Mouse (Mus musculus): ENCODE measurements around the gene Sgk1. TPM values are rescaled to one million over a fixed set of nuclear protein-coding genes. Genes with fewer than 3 reads are reported as not detected.
A peak's percentile ranks its signal among the peaks of the same experiment; 100 is the strongest.
"Not testable (repeated sequence)": the region's sequence is repeated elsewhere in the genome, so short reads cannot be mapped to it uniquely, and the experiment has no call there.

Gene Sgk1
- polyA plus RNA-seq, 1 experiment from 2014 or later = 40.2 TPM

DNA sequence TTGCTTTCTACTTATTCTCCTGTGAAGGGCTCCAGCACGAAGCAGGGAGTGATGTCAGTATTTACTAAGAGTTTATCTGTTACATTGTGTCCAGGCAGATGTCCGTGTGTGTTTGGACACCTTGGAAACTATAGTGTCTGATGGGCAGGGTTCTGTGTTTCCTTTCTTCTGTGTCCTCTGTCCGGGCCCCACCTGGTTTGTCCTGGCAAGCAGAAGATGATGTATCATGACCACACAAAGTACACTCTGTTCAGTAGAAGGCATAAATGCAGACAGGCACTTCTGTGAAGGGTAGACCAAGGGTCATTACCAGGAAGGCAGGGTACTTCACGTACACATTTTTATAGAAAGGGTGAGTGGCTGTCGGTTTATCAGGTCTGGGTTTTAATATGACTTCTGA, 122.8 kb downstream of the Sgk1 start:
- no peak overlapping the region for H3K27ac ChIP-seq (replicated peaks; ENCODE audit: low read depth, low read length)
- no peaks in the 10 kb centered on the region for H3K4me1 ChIP-seq (ENCODE audit: control insufficient read depth, insufficient read depth, low read length)
- no peak for DNase-seq (ENCODE audit: low spot score)
- no peak overlapping the region for H3K4me3 ChIP-seq (ENCODE audit: low read depth, low read length)
- no peaks in the 10 kb centered on the region for H3K27me3 ChIP-seq (ENCODE audit: control insufficient read depth, insufficient read depth, low read length)
- no peak overlapping the region for H3K4me2 ChIP-seq (ENCODE audit: low read depth, low read length)
- no peak overlapping the region for H3K9ac ChIP-seq (replicated peaks; ENCODE audit: low read length)
- H3K9me3 ChIP-seq (replicated peaks; ENCODE audit: control insufficient read depth, low read length) = no peaks in the 10 kb centered on the region
- H3K36me3 ChIP-seq (replicated peaks; ENCODE audit: control insufficient read depth, insufficient read depth, low read depth, low read length) = no peaks in the 10 kb centered on the region
- ATAC-seq (replicated peaks; ENCODE audit: insufficient number of reproducible peaks, low FRiP score, low TSS enrichment, low read depth) = no peak
- 84% methylated on average over 5 of the region's 5 CpGs for WGBS

DNA sequence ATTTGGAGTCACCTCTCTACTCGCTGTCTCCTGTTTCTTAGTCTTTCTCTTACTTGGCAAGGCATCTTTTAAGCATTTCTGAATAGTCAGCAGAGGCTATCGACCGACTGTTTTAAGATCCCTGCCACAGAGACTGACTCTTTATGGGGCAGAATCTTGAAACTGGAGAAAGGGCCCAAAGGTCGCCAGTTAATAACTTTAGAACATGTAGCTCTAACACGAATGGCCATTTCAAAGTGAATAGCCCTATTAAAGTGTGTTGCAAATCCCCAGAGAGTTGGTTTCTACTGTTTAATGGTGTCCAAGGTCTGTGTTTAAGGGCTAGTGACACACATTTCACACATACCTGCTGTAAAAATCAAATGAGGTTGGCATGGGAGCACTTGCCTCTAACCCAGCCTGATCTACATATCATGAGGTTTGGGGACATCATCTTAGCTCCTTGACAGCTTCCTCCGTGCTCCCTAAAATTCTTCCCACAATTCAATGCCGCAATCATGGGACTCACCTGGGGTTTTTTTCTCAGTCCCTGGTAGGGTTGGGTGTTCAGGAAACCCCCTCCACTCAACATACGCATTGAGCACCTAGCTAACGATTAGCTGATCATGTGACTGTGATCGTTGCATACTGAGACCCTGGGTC, 125.3 kb downstream of the Sgk1 start:
- Histone ChIP-seq H3K4me1 (ENCODE audit: control insufficient read depth, insufficient read depth, low read length) (no peaks in the 10 kb centered on the region), H3K36me3 (replicated peaks; ENCODE audit: control insufficient read depth, insufficient read depth, low read depth, low read length) (no peaks in the 10 kb centered on the region), H3K27ac (replicated peaks; ENCODE audit: low read depth, low read length) (no peak overlapping the region), H3K4me2 (ENCODE audit: low read depth, low read length) (no peak overlapping the region), H3K27me3 (ENCODE audit: control insufficient read depth, insufficient read depth, low read length) (no peaks in the 10 kb centered on the region), H3K9ac (replicated peaks; ENCODE audit: low read length) (no peak overlapping the region), H3K9me3 (replicated peaks; ENCODE audit: control insufficient read depth, low read length) (no peaks in the 10 kb centered on the region), H3K4me3 (ENCODE audit: low read depth, low read length) (no peak overlapping the region)
- 82% methylated on average over 10 of the region's 10 CpGs for WGBS
- no peak for ATAC-seq (replicated peaks; ENCODE audit: insufficient number of reproducible peaks, low FRiP score, low TSS enrichment, low read depth)
- no peak for DNase-seq (ENCODE audit: low spot score)

DNA sequence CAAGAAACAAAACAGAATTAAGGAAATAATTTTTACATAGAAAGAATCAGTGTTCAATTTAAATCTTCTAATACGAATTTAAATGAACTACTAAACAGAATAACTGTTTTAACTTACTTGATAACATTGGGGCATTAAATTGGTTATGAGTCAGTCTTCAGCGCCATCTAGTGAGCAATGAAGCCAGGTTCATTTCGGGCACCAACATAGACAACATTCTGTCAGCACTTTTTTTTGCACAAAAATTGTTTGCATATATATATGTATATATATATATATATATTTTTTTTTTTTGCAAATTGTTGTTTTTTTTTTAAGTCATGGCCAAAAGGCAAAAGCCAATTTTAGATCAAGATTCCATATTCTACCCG, 125.8 kb downstream of the Sgk1 start:
- WGBS = 41% methylated on average over 4 of the region's 4 CpGs
- H3K27me3 ChIP-seq (ENCODE audit: control insufficient read depth, insufficient read depth, low read length) = no peaks in the 10 kb centered on the region
- no peaks in the 10 kb centered on the region for H3K4me1 ChIP-seq (ENCODE audit: control insufficient read depth, insufficient read depth, low read length)
- H3K9me3 ChIP-seq (replicated peaks; ENCODE audit: control insufficient read depth, low read length) = no peaks in the 10 kb centered on the region
- no peak overlapping the region for H3K4me3 ChIP-seq (ENCODE audit: low read depth, low read length)
- DNase-seq (ENCODE audit: low spot score) = peak; percentile 76
- H3K27ac ChIP-seq (replicated peaks; ENCODE audit: low read depth, low read length) = no peak overlapping the region
- no peak overlapping the region for H3K4me2 ChIP-seq (ENCODE audit: low read depth, low read length)
- no peak for ATAC-seq (replicated peaks; ENCODE audit: insufficient number of reproducible peaks, low FRiP score, low TSS enrichment, low read depth)
- no peak overlapping the region for H3K9ac ChIP-seq (replicated peaks; ENCODE audit: low read length)
- H3K36me3 ChIP-seq (replicated peaks; ENCODE audit: control insufficient read depth, insufficient read depth, low read depth, low read length) = no peaks in the 10 kb centered on the region

DNA sequence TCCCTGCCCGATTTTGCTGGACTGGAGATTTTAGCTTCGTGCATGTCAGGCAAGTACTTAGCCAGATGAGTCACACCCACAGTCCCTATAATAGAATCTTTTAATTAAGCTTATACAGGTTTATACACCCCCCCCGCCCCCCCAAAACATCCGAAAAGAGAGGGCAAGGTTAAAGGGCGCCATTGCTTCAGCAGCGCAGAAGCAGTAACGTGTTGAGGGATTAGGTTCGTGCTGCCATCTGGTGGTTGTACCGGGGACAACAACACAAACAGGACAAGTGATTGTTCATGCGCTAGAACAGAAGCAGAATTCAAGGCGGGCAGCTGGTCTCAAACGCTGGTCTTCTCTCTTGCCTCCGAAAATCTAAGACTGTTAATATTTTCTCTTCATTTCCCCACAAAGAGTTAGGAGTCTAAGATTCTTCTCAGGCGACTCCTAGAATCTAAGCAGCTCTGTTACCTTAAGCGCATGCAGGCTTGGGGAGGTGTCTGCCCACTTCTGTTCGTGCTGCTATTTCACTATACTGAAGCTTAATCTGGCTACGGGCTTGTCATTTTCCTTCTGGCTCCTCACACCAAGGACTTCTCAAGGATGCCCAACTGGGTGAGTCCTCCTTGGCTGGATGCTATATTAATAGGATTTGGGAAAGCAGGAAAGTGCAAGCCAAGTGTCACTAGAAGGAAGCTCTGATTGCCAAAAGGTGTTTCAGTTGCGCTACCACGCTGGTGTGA, 128.3 kb downstream of the Sgk1 start:
- no peak overlapping the region for H3K27ac ChIP-seq (replicated peaks; ENCODE audit: low read depth, low read length)
- no peaks in the 10 kb centered on the region for H3K4me1 ChIP-seq (ENCODE audit: control insufficient read depth, insufficient read depth, low read length)
- H3K4me2 ChIP-seq (ENCODE audit: low read depth, low read length) = no peak overlapping the region
- no peak overlapping the region for H3K9ac ChIP-seq (replicated peaks; ENCODE audit: low read length)
- no peak overlapping the region for H3K4me3 ChIP-seq (ENCODE audit: low read depth, low read length)
- no peaks in the 10 kb centered on the region for H3K36me3 ChIP-seq (replicated peaks; ENCODE audit: control insufficient read depth, insufficient read depth, low read depth, low read length)
- no peaks in the 10 kb centered on the region for H3K9me3 ChIP-seq (replicated peaks; ENCODE audit: control insufficient read depth, low read length)
- DNase-seq (ENCODE audit: low spot score) (peak; percentile 87), ATAC-seq (replicated peaks; ENCODE audit: insufficient number of reproducible peaks, low FRiP score, low TSS enrichment, low read depth) (no peak)
- 38% methylated on average over 19 of the region's 19 CpGs for WGBS
- H3K27me3 ChIP-seq (ENCODE audit: control insufficient read depth, insufficient read depth, low read length) = no peaks in the 10 kb centered on the region

DNA sequence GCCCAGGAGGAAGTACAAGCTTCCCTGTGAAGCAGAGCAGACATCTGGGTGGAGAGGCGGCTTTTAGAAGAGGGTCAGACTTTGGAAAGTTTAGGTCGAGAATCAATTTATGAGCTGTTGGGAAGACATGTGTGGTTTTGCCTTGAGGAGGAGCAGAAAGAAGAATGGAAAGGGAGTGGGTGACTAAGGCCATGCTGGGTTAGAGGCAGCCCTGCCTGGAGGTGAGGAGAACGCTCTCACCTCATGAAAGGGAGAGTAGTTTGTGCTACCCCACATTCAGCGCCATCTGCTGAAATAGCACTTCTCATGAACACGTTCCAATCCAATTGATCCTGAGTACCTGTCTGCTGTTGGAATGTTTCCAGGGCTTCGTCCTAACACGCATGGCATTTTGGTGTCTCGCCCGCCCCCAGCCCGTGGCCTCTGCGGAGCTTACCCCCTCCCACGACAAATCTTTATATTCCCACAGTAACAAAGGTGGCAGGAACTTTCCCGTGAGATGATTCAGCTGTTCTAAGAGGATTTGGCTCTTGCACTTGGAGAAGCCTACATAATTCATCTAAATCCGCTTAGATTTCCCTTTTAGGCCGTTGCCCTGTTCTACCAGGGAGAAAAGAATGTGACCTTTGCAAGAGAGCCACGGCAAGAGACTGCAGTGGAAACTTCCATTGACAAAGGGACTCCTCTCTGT, 135.6 kb downstream of the Sgk1 start:
- Histone ChIP-seq H3K4me1 (ENCODE audit: control insufficient read depth, insufficient read depth, low read length) (no peaks in the 10 kb centered on the region), H3K9me3 (replicated peaks; ENCODE audit: control insufficient read depth, low read length) (no peaks in the 10 kb centered on the region), H3K36me3 (replicated peaks; ENCODE audit: control insufficient read depth, insufficient read depth, low read depth, low read length) (no peaks in the 10 kb centered on the region), H3K27ac (replicated peaks; ENCODE audit: low read depth, low read length) (no peak overlapping the region), H3K4me3 (ENCODE audit: low read depth, low read length) (no peak overlapping the region), H3K4me2 (ENCODE audit: low read depth, low read length) (no peak overlapping the region), H3K9ac (replicated peaks; ENCODE audit: low read length) (no peak overlapping the region), H3K27me3 (ENCODE audit: control insufficient read depth, insufficient read depth, low read length) (no peaks in the 10 kb centered on the region)
- WGBS = 75% methylated on average over 16 of the region's 16 CpGs
- DNase-seq (ENCODE audit: low spot score) (no peak), ATAC-seq (replicated peaks; ENCODE audit: insufficient number of reproducible peaks, low FRiP score, low TSS enrichment, low read depth) (no peak)

DNA sequence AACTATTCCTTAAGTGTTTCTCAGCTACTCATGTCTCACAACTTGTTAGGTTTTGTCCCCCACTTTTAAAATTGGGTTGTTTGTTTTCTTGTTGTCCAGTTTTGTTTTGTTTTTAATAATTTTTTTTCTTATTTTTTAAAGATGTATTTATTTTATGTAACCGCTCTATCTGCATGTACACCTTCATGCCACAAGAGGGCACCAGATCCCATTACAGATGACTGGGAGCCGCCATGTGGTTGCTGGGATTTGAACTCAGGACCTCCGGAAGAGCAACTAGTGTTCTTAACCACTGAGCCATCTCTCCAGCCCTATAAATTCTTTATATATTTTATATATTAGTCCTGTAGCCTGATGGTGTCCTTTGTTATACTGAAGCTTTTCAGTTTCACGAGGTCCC, 136.6 kb downstream of the Sgk1 start:
- Histone ChIP-seq H3K27me3 (ENCODE audit: control insufficient read depth, insufficient read depth, low read length) (no peaks in the 10 kb centered on the region), H3K36me3 (replicated peaks; ENCODE audit: control insufficient read depth, insufficient read depth, low read depth, low read length) (no peaks in the 10 kb centered on the region), H3K4me3 (ENCODE audit: low read depth, low read length) (no peak overlapping the region), H3K9ac (replicated peaks; ENCODE audit: low read length) (no peak overlapping the region), H3K9me3 (replicated peaks; ENCODE audit: control insufficient read depth, low read length) (no peaks in the 10 kb centered on the region), H3K27ac (replicated peaks; ENCODE audit: low read depth, low read length) (no peak overlapping the region), H3K4me1 (ENCODE audit: control insufficient read depth, insufficient read depth, low read length) (no peaks in the 10 kb centered on the region), H3K4me2 (ENCODE audit: low read depth, low read length) (no peak overlapping the region)
- WGBS = 93% methylated on average over 4 of the region's 4 CpGs
- no peak for DNase-seq (ENCODE audit: low spot score)
- ATAC-seq (replicated peaks; ENCODE audit: insufficient number of reproducible peaks, low FRiP score, low TSS enrichment, low read depth) = no peak

DNA sequence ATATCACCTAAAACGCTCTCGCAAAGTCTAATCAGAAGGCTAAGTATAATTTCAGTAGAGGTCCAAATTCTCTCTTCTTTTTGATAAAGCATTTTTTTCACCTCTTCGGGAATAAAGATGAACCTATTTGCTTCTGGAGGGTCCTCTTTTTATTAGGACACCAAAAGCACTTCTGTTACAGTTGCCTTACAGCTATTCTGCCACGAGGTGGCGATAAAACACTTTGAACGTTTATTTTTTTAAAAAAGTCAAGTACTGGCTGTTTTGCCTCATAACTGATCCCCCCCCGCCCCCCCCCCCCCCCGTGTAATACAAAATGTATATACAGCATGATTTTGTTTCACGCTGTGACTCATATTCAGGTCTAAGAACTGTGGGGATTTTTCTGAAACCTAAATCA, 152.3 kb downstream of the Sgk1 start:
- 9% methylated on average over 9 of the region's 9 CpGs for WGBS
- DNase-seq (ENCODE audit: low spot score) = peak; percentile 60
- H3K4me1 ChIP-seq (ENCODE audit: control insufficient read depth, insufficient read depth, low read length) = no peaks in the 10 kb centered on the region
- no peak for ATAC-seq (replicated peaks; ENCODE audit: insufficient number of reproducible peaks, low FRiP score, low TSS enrichment, low read depth)
- H3K4me3 ChIP-seq (ENCODE audit: low read depth, low read length) = no peak overlapping the region
- no peaks in the 10 kb centered on the region for H3K9me3 ChIP-seq (replicated peaks; ENCODE audit: control insufficient read depth, low read length)
- no peaks in the 10 kb centered on the region for H3K27me3 ChIP-seq (ENCODE audit: control insufficient read depth, insufficient read depth, low read length)
- no peak overlapping the region for H3K27ac ChIP-seq (replicated peaks; ENCODE audit: low read depth, low read length)
- no peak overlapping the region for H3K4me2 ChIP-seq (ENCODE audit: low read depth, low read length)
- no peak overlapping the region for H3K9ac ChIP-seq (replicated peaks; ENCODE audit: low read length)
- H3K36me3 ChIP-seq (replicated peaks; ENCODE audit: control insufficient read depth, insufficient read depth, low read depth, low read length) = no peaks in the 10 kb centered on the region

DNA sequence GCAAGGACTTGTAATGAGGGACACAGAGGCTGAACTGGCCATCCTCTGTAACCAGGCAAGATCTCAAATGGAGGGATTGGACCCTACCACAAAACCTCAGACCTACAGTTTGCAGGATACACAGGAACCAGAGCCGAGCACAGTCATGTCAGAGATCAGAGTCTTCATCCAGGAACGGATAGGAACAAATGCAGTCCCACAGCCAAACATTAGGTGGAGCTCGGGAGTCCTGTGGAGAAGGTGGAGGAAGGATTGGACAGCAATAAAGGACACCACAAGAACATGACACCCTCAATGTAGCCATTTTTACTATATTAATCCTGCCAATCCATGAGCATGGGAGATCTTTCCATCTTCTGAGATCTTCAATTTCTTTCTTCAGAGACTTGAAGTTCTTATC, 154.3 kb downstream of the Sgk1 start:
- not testable (repeated sequence) for H3K27me3 ChIP-seq (ENCODE audit: control insufficient read depth, insufficient read depth, low read length); H3K9me3 ChIP-seq (replicated peaks; ENCODE audit: control insufficient read depth, low read length); H3K4me2 ChIP-seq (ENCODE audit: low read depth, low read length); H3K27ac ChIP-seq (replicated peaks; ENCODE audit: low read depth, low read length); H3K4me1 ChIP-seq (ENCODE audit: control insufficient read depth, insufficient read depth, low read length); H3K9ac ChIP-seq (replicated peaks; ENCODE audit: low read length); ATAC-seq (replicated peaks; ENCODE audit: insufficient number of reproducible peaks, low FRiP score, low TSS enrichment, low read depth); H3K4me3 ChIP-seq (ENCODE audit: low read depth, low read length); H3K36me3 ChIP-seq (replicated peaks; ENCODE audit: control insufficient read depth, insufficient read depth, low read depth, low read length)
- DNase-seq (ENCODE audit: low spot score) = peak; percentile 69
- 5% methylated on average over 3 of the region's 3 CpGs for WGBS

Measured in embryonic facial prominence, embryonic 11.5 days (tissue).